ENCODE assay signal across 29 mouse cellular contexts in the genomic region with DNA sequence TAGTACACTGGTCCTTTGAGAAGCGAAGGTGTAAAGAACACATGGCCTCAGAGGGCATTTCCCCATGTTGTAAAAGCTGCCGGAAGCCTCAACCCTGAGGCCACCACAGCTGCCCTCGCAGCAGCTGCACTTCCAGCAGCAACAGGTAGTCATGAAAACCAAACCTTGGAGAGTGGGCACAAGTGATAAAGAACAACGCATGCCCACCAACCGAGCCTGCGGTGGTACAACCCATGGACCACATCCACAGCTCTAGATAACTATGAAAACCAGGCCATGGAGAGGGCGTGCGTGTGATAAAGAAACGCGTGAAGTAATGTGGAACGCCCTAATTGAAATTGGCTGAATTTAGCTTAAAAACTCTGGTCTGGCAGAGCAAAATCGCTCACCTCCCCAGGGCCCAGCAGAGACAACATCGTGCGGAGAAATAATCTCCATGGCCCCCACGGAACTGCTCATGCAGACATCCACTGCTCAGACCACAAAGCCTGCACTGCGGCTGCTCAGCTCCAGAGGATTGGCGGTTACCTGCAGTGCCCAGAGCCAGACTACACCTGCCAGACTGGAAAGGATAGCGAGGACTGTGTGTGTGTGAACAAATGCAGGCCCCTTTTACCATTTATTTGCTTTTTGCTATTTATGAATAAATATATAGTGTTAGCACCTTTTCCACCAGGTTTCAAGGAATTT.
DNase-seq lines count a peak whose midpoint lies in the region; ATAC-seq lines count a peak whose summit lies in the region.
"Had no signal": no experiment of that assay in that cellular context is flagged by ENCODE, and none has a peak within 500 bp of the region (broad histone marks: within the 10 kb centered on the region; RNA-seq: fewer than 3 reads in every experiment).

No protein-coding gene starts in this region.

- peak; percentile 35 for DNase-seq in limb, embryonic 11.5 days (ENCODE audit: low spot score)
- no peak for DNase-seq in limb, embryonic 10.5 days (ENCODE audit: low spot score)
- no peak for DNase-seq in layer of hippocampus, postnatal 25 days (ENCODE audit: extremely low spot score in 1 of 2, low spot score in 1 of 2)
- DNase-seq in left cerebral cortex, postnatal 14 days (ENCODE audit: low spot score in 2 of 2): no peak
- DNase-seq: adrenal gland, adult 2 months; adrenal gland, postnatal 14 days; B cell, adult 2 months; cerebellum, adult 11-12 months; cerebellum, adult 9-10 months; cerebellum, postnatal 25 days; embryo, embryonic 11 days; gastrocnemius, adult 2 months; gastrocnemius, postnatal 14 days; heart, adult 18-20 months; heart, postnatal 14 days; heart, postnatal 4 days had no signal

- intact Hi-C loops in left cerebral cortex, postnatal 14 days (cut with DNase I): no loop called here

- no peak overlapping the region for H3K9ac ChIP-seq in limb, embryonic 11.5 days (ENCODE audit: low read length)
- H3K9ac ChIP-seq: embryonic facial prominence, embryonic 13.5 days; forebrain, embryonic 13.5 days; heart, embryonic 13.5 days; hindbrain, embryonic 13.5 days; intestine, embryonic 15.5 days had no signal

- H3K36me3 ChIP-seq in limb, embryonic 11.5 days (ENCODE audit: control insufficient read depth, insufficient read depth, low read length): no peaks in the 10 kb centered on the region
- H3K36me3 ChIP-seq in limb, embryonic 10.5 days: no peaks in the 10 kb centered on the region
- H3K36me3 ChIP-seq: embryonic facial prominence, embryonic 10.5 days; embryonic facial prominence, embryonic 13.5 days; forebrain, embryonic 10.5 days; heart, embryonic 13.5 days; hindbrain, embryonic 13.5 days; intestine, embryonic 15.5 days had no signal

- H3K4me2 ChIP-seq in limb, embryonic 11.5 days (ENCODE audit: low read depth, severe bottlenecking): no peak overlapping the region
- H3K4me2 ChIP-seq: embryonic facial prominence, embryonic 13.5 days; forebrain, embryonic 13.5 days; heart, embryonic 13.5 days; hindbrain, embryonic 13.5 days; intestine, embryonic 15.5 days had no signal

- peaks cover 8% of the 10 kb centered on the region; the same call in 1 of the 2 replicates for H3K4me1 ChIP-seq in limb, embryonic 11.5 days (ENCODE audit: control insufficient read depth, insufficient read depth, low read length)
- peaks cover 38% of the 10 kb centered on the region for H3K4me1 ChIP-seq in limb, embryonic 10.5 days
- H3K4me1 ChIP-seq: forebrain, embryonic 13.5 days; heart, embryonic 13.5 days; hindbrain, embryonic 13.5 days; intestine, embryonic 15.5 days had no signal

- H3K27me3 ChIP-seq in limb, embryonic 11.5 days (ENCODE audit: control insufficient read depth, insufficient read depth, low read length): 0 out of 2 replicates have a peak, but pooled peaks cover 2% of the 10 kb centered on the region
- H3K27me3 ChIP-seq in limb, embryonic 10.5 days (ENCODE audit: low read depth, poor library complexity, severe bottlenecking): peaks cover 7% of the 10 kb centered on the region; the same call in 1 of the 2 replicates
- H3K27me3 ChIP-seq: embryonic facial prominence, embryonic 13.5 days; forebrain, embryonic 13.5 days; hindbrain, embryonic 13.5 days; intestine, embryonic 15.5 days had no signal

- no peak for ATAC-seq in limb, embryonic 11.5 days (ENCODE audit: insufficient number of reproducible peaks, low FRiP score, low TSS enrichment, low read depth)
- ATAC-seq in common myeloid progenitor, adult 5-6 weeks (replicated peaks; ENCODE audit: low read depth, poor library complexity, severe bottlenecking): peak; percentile 90
- peak; percentile 69 to 71 for ATAC-seq in hematopoietic stem cell, adult 5-6 weeks (replicated peaks in 1 of 2; ENCODE audit: insufficient read depth in 1 of 2, low FRiP score in 2 of 2, low TSS enrichment in 1 of 2, low read depth in 1 of 2, poor library complexity in 2 of 2, severe bottlenecking in 2 of 2)
- peak; percentile 95 for ATAC-seq in megakaryocyte-erythroid progenitor cell, adult 5-6 weeks (replicated peaks; ENCODE audit: low FRiP score, low TSS enrichment, poor library complexity, severe bottlenecking)
- ATAC-seq: forebrain, embryonic 13.5 days; forebrain, embryonic 16.5 days; hindbrain, embryonic 16.5 days; intestine, embryonic 15.5 days had no signal

- no peak overlapping the region for H3K4me3 ChIP-seq in limb, embryonic 11.5 days (ENCODE audit: low read depth, low read length)
- no peak overlapping the region for H3K4me3 ChIP-seq in limb, embryonic 10.5 days
- H3K4me3 ChIP-seq: embryonic facial prominence, embryonic 10.5 days; embryonic facial prominence, embryonic 13.5 days; erythroblast, embryonic 14.5 days; forebrain, embryonic 10.5 days; forebrain, embryonic 13.5 days; gastrocnemius, adult 2 months; heart, embryonic 13.5 days; hindbrain, embryonic 13.5 days; intestine, embryonic 15.5 days had no signal

- no peak overlapping the region for H3K27ac ChIP-seq in limb, embryonic 11.5 days (replicated peaks; ENCODE audit: low read depth, low read length)
- no peak overlapping the region for H3K27ac ChIP-seq in limb, embryonic 10.5 days
- H3K27ac ChIP-seq: embryonic facial prominence, embryonic 10.5 days; embryonic facial prominence, embryonic 13.5 days; forebrain, embryonic 10.5 days; forebrain, embryonic 13.5 days; gastrocnemius, adult 2 months; heart, embryonic 13.5 days; hindbrain, embryonic 13.5 days; intestine, embryonic 15.5 days had no signal

- 65% methylated on average over 18 of the region's 18 CpGs for WGBS in limb, embryonic 11.5 days
- 82% methylated on average over 18 of the region's 18 CpGs for WGBS in limb, embryonic 10.5 days

- H3K9me3 ChIP-seq in limb, embryonic 11.5 days (ENCODE audit: control insufficient read depth, low read length): no peaks in the 10 kb centered on the region
- H3K9me3 ChIP-seq in limb, embryonic 10.5 days (replicated peaks): no peaks in the 10 kb centered on the region
- H3K9me3 ChIP-seq: embryonic facial prominence, embryonic 10.5 days; embryonic facial prominence, embryonic 13.5 days; forebrain, embryonic 10.5 days; forebrain, embryonic 13.5 days; heart, embryonic 13.5 days; hindbrain, embryonic 13.5 days; intestine, embryonic 15.5 days had no signal
